Mouse (Mus musculus) Muller cell, postnatal 12 days (primary cell): ENCODE measurements around the gene Tmem56.
A peak's percentile ranks its signal among the peaks of the same experiment; 100 is the strongest.

Experiments used
- DNase-seq: peaks from one replicate; pipeline ENCODE4 v3.0.0-alpha.2; 2015; ENCODE audit errors: inconsistent ontology term

Tmem56 gene

DNA sequence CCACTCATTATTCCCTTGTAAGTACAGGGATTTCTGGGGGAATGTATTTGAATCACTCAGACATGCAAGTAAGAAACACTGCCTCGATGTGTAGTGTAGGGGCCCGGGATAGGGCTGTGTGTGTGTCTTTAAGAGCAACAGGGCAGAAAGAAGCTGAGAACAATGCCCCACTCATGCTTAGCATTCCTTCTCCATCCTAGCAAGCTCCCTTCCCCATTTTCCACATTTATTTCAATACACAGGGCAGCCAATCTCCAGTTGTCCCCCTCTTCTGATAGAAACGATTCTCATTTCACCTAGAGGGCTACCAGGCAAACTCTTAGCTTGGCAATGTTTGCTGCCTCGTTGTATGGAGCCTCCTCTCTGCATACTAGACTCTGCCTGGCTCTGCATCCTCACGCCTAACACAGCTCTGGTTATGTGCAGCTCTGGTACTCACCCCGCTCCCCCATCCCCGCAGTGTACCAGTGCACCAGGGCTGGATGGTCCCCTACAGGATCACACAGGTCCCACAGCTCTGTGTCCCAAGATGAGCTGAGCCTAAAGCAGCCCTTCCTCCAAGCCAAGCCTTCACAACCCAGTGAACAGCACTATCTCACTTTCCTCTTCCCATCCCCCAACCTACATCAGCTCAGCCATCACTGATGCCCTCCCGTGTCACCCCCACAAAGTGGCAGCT lies 42.4 kb downstream of the Tmem56 start:
- peak; percentile 82 for DNase-seq

DNA sequence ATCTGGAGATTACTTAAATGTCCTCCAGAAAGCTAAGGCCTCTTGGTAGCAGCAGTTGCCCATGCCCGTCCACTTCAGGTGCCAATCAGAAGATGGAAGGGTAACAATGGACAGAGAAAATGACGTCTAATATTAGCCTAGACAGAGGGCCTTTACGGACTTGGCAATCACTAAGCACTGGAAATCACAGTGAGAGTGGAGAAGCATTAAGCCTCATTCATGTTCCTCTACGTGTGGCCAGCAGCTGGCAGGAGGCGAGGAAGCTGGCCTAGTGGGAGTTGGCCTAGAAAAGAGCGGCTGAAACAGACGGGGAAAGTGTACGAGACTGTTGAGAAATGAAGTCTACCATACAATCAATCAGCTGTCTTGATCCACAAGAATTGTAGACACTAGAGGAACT lies 43.8 kb downstream of the Tmem56 start:
- peak; percentile 64 for DNase-seq

DNA sequence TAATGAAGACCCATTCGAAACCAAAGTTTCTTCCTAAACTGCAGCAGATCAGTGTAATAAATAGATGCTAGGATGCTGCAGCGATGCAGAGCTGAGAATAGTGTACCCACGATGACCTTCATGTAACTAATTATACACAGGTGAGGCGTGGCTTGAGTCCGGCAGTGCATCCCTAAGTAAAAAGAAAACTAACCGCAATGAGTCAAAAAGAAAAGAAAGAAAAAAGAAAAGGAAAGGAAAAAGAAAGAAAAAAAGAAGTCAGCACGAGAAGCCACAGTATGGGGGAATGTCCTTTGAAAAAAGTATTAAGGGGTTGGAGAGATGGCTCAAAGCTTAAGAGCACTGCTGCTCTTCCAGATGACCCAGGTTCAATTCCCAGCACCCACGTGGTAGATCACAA lies 58.1 kb downstream of the Tmem56 start:
- no peak for DNase-seq

DNA sequence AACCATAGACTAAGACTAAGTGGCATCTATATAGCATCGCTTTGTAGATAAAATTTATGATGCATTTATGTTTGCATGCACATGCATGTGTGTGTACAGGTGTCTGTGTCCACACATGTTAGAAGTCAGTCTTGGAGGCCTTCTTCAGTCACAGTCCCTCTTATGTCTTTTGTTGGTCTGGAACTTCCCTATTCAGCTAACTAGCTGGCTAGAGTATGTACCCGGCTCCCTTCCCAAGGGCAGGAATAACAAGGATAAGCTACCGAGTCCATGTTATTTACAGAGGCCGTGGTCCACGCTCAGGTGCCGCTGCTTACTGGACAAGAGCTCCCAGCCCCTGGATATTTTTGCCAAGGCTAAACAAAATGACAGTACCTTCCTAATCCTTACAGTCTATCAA lies 58.7 kb downstream of the Tmem56 start:
- no peak for DNase-seq

DNA sequence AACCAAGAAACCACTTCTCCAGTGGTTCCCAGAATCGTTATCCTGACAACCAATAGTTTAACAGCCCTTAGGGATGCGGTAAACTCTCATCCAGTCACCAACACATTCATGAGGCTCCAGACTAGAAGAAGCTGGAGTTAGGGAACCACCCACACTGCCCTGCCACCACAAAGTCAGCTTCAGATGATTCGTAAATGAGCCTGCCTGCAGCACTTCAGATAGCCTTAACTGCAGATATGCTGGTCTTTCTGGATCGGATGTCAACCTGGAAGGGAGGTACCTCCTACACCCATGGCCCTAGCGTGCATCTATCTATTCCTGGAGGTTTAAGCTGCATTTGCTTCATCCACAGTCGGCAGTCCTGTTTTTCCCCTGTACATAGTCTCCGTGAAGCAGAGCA lies 60.9 kb downstream of the Tmem56 start:
- DNase-seq: no peak

DNA sequence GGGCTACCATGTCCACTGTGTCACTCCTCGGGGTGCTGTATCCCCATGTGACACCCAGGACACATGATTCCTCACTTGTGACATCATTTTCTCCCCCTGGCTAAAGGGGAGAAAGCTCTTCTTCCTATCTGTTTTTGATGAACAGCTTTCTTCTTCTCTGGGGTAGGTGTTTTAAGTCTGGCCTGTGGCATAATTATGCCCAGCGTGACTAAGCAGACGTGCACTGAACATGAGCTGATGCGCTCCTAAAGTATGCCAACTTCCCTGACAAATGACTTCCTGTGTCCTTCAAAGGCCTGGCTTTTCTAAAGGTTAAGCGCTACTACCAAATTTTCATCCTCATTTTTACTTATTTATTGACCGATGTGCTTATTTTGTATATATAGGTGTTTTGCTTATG lies 65.9 kb downstream of the Tmem56 start:
- DNase-seq: no peak

DNA sequence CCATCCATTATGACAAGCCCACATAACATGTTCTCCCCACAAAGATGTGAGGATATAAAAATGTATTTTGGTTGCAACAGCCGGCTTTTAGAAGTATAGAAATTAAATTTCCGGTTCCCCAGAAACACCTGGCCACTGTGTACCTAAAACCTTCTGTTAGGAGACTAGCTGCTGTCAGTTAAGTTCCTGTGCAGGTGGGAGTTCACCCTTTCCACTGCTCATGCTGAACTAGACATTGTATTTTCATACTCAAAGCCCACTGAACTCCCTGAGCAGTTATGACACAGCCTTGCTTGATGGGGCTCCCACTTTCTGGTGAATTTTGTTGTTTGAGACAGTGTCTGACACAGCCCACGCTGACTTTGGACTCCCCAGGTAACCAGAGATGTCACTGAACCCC lies 69.4 kb downstream of the Tmem56 start:
- no peak for DNase-seq

DNA sequence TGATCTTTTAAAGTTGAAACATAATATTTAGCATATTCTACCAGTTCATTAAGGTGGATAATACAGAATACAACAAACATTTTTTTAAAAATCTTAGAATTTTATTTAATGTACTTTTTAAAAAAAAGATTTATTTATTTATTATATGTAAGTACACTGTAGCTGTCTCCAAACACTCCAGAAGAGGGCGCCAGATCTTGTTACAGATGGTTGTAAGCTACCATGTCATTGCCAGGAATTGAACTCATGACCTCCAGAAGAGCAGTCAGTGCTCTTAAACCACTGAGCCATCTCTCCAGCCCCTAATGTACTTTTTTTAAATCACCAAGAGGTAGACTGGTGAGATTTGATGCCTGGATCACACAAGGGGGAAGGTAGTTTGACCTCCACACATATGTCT lies 70.7 kb downstream of the Tmem56 start:
- no peak for DNase-seq

DNA sequence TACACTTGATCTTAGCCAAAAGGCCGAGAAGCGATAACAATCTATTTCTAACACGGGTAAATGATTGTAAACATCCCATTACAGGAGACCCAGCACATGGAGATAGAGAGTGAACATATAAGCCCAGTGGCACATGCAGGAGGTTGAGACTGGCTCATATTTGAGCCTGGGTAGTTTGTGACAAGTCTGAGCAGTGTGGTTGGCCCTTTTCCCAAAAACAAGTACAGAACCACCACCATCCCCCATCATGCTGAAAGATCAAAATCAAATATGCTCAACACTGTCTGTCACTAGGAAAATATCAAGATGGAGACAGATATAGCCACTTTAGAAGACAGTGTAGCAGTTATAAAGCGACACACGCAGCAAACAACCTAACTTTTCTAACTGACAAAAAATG lies 73.9 kb downstream of the Tmem56 start:
- no peak for DNase-seq

DNA sequence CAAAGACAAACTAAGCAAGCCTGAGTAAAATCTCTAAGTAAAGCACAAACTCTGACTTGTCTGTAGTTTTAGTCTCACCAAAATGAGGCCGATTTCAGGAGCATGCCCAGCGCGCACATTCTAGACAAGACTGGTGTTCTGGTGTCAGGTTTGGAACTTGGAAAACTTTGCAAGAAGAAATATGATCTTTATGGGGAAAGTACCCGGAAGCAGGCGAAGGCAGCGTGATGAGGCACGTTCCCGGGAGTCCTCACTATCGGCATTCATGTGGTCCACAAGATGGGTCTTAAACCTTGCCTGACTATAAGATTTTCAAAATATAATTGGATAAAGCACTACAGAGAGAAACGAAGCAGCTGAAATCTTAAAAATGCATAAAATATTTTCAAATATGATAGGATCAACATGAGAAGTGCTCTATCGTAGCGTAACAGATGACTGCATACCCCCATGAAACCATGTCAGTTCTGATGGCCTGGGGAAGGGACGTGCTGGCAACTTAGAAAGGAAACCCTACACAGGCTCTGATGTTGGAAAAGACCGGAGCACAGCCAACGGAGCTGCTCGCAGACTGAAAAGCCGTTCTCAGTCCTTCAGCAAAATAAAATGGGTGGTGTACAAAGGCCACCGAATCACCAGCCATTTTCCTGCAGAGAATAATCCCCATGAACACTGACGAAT lies 76.6 kb downstream of the Tmem56 start:
- DNase-seq: peak; percentile 54

DNA sequence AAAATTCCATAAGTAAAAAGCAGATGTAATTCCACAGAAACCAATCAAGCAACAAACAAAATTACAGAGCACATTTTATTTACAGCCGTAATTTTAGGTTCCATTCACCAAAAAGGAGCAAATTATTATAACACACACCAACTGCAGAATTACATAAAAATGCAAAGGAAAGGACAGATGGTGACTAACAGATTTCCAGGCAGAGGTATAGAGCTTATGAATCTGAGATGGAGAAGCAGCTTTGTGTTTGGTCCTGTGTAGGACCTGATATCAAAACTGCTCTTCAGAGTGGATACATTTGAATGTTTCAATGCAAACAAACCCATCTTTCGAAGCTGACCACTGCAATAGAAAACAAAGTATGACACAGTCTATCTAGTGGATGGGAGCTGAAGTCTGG lies 80.3 kb downstream of the Tmem56 start:
- no peak for DNase-seq

DNA sequence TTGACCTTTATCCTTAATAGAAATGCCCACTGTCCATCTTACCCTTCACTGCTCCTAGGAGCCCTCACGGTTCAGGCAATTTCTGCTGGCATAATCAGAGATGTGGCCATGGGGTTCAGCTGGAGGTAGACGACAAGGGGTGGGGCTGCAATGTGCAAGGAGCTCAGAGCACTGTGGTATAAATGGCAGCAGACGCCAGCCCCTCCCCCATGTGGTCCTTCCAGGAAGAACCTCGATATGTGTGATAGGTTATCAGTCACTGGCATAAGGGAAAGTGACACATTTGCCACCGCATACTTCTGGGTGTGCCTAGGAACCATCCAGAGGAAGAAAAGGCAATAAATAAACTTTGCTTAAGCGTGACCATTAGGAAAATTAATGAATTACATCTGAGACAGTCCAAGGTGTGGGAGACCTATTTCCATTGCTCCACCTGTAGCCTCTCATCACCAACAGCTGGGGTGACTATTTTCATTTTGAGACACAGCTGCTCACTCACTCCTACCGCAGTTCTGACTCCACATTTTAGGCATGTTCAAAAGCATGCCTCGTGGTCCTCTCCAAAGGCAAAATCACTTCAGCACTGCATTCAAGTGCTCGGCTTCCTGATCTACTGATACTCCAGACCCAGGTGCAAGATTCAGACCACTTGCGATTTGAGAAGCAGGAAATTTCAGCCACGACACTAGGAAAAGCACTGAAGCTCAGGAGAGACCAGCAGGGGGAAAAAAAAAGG lies 81.7 kb downstream of the Tmem56 start:
- no peak for DNase-seq

DNA sequence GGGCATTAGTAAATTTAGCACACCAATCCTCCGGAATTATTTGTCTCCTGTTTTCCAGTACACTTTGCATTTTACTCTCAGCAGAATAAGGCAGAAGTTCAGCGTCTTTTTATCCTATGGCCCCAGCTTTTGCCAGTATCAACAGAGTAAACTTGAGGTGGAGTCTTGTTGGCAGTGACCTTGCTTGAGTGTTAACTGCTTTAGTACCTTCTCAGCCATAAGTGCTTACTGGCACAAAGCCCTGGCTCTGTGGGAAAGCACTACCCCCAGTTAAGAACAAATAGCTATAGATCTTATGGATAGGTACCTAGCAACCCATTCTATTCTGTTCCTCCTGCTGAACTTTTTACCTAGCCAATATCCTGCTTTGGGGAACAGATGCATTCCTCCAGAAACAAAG lies 93.7 kb downstream of the Tmem56 start:
- DNase-seq: no peak

DNA sequence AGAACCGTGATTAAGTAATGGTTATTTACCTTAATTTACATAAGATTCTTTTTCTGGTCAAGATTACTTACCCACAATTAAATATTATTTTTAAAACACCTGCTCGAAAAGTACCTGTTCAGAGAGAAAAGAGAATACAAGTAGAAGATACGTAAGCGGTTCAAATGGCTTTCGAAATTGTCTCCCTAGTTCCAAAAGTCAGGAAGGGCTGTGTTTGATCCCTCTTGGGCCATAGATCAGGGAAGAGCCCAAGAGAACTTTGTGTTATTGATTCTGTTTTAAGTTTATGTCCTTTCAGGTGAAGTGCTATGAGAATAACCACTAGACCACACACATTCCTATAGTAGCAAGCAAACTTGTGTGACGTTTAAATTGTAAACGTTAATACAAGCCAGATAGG lies 95.4 kb downstream of the Tmem56 start:
- DNase-seq: no peak

DNA sequence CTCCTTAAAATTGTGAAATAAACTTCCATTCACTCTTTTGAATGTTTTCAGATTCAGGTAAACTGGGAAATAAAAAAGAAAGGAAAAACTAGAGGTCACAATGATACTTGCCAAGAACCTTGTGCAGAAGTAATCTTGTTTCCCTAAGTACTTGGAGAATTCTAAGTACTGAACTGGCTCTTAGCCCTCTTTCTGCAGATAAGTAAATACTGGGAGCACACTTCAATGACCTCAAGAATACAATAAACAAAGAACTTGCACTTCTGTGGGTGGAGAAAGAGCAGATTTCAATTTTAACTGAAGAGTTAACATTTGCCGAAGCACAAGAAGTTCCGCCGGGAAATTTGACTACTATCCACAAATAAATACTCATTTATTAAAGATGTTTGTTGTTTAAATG lies 96.0 kb downstream of the Tmem56 start:
- DNase-seq: no peak

DNA sequence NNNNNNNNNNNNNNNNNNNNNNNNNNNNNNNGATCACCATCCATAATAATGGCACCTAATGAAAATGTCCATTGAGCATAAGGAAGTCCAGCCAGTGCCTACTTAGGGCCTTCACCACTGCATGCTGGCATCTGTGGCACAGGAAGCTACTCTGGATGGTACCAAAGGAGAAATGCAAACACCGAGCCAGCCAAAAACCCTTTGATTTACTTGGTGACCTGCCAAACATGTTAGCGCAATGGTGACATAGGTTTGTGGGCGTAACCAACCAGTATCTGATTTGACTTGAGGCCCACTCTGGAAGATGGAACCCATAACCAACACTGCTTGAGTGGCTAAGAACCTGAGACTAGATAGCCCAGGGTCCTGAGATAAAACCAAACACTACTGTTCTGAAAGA lies 97.7 kb downstream of the Tmem56 start:
- DNase-seq: no peak

DNA sequence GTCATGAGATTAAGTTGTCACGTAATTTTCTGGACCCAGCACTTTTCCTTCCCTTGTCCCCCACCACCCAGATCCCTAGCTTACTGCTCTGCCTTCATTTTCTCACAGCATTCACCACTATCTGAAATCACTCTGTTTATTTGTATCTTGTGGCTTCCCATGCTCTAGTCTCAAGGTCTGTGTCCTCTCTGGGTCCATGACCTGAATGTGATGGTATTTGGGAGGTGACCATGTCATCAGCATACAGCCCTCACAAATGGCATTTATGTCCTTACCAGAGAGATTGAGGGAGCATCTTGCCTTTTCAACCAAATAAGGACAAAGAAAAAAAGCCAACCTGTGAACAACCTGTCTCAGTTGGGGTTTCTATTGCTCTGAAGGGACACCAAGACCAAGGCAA lies 106.9 kb downstream of the Tmem56 start:
- DNase-seq: no peak

DNA sequence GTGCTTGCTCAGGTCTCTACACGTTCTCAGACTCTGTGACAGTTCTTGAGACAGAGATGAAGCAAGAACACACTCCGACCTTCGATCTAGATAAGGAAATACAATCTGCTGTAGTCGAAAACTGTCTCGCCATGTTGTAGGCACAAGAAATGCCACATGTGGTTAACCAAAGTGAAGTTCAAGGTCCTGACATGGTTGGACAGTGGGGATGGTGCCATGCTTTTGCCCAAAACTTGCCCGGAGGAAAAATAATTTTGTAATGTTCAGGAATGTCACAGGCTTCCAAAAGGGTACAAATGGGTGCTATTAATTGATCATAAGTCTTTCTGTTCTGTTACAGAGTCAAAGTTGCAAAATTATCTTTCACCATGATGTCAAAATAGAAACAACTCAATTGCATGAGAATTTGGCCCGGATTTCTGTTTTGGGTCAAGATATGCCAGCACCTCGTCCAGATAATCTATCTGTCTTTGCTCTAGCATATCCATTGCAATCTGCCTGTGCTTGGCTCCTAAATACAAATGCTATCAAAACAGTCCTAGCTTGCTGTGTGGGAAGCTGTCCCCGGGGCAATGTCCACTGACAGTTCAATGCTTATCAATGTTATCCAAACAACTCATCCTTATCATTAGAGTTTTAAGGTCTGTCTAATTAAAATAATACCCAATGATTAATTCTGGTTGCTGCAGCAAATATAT lies 108.5 kb downstream of the Tmem56 start:
- no peak for DNase-seq

DNA sequence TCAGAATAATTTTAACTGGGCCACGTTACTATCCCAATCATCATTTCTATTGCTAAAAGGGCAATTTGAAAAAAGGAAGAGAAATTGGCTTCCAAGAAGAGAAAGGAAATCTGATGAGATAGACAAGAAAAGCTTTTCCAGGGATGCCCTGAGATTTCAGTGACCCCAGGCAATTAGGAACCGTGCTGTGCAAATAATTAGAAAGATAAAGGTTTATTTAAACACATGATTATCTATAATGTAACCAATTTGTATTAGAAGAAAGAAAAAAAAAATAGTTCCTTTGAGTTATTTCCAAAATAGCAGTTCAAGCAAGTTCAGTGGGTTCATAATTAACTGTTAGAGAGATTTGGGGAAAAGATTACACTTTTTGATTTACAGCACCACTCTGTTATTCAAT lies 110.2 kb downstream of the Tmem56 start:
- no peak for DNase-seq

DNA sequence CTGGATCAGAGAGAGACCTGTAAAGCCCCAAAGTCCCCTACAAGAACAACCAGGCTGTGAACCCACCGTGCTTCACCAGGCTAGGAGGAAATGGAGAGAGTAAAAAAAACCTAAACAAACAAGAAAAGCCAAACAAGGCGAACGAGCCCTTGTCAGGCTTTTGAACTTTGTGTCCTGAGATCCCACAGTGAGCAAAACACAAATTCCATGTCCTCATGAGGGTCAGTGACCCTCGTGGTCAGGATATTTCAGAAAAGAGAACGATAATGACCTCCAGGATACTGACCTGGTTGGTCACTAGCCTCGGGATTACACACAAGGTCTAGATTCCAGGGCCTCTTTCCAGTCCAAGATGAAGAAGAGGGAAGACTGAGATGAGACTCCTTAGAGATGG lies 111.0 kb downstream of the Tmem56 start:
- no peak for DNase-seq

DNA sequence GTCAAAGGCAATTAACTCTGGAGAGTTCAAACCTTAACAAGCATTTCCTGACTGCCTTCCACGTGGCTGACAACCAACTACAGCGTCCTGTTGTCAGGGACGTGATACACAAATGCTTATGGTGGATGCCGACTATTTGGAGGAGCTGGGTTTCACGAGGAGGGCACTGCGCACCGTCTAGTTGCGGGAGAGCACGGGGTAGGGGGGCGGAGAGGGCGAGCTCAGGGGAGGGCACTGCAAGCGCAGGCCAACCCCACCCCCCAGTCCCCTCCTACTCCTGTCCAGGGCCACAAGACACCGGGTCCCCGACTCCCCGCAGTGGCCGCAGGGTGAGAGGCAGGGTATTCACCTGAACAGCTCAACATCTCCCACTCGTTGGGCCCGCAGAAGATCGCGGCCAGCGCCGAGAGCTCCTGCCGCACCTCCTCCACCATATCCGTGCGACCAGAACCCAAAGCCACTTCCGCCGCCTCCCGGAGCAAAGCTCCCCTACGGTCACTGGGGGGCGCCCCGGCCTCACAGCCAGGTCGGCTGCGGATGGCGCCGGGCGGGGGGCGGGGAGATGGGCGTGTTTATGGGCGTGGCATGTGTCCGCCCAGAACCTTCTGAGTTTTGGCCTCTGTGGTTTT lies 111.5 kb downstream of the Tmem56 start, which contains the start of gene Rwdd3:
TSS of gene Rwdd3 (minus strand) at position 453 of the 629 bp plus-strand sequence.
- DNase-seq: peak; percentile 95

DNA sequence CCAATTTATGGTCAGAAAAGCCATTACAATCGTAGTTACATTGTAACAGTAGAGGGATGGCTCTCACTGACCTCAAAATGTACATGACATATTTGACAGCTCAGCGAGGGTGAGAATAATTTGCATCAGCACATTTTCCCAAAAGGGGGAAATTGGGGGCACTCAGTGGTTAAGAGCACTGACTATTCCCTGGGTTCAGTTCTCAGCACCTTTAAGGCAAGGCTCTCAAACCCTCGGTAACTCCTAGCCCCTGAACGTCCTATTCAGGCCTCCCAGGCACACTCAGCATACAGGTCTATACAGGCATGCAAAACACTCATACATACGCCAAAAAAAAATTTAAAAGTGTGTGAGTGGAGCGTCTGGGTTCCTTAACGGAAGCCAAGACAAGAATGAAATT lies 112.3 kb downstream of the Tmem56 start:
- DNase-seq: no peak
